Mouse (Mus musculus) ES-CJ7 (cell line): ENCODE data around the gene Dclre1a.
"Not testable (repeated sequence)": the region's sequence is repeated elsewhere in the genome, so short reads cannot be mapped to it uniquely, and the experiment has no call there.

ENCODE experiments used
- DNase-seq: peaks from one replicate; pipeline ENCODE4 v3.0.0; 2011; ENCODE audit warnings: low read depth, low spot score

Dclre1a gene

DNA sequence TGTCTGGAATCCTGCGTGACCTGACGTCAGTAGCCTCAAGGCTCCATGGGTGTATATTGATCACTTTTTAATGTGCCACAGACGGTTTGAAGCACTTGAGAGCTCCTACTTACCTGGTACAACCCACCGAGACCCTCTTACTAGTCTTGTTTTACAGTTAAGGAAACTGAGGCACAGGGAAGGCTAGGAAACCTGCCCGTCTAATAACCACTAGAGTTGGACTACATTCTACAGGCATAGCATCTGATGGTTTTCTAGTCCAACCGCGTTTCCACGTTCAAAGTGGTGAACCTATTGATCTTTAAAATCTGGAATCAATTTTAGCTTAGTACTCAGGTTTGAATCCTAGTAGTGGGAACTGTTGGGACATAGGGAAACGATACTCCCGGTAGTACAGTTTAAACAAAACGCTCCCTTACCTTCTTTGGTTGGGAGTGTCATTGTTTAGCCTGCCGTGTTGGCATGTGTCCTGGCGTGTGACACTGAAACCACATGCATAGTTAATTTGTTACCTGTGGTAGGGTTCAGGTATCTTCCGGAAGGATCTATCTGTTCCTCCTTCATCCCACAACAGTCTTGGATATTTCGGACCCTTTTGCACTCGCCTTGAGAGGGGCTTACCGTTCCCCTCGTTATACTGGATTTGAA lies 1.1 kb upstream of the Dclre1a start:
- DNase-seq, result no peak

- peak; percentile 75 for DNase-seq
Observed at GRCm38 (mm10) chr19:56548230-56549032, 409 bp upstream of the Dclre1a start, which contains the start of gene Nhlrc2. TSS of gene Nhlrc2 (plus strand) at chr19:56548261.

GRCm38 (mm10) chr19:56546031-56546430 lies 2.0 kb downstream of the Dclre1a start:
- no peak for DNase-seq

GRCm38 (mm10) chr19:56544681-56545388 lies 3.2 kb downstream of the Dclre1a start:
- DNase-seq, result no peak

GRCm38 (mm10) chr19:56543320-56543719 lies 4.7 kb downstream of the Dclre1a start:
- no peak for DNase-seq

- DNase-seq, result peak; percentile 22
Observed at GRCm38 (mm10) chr19:56535765-56536164, 12.3 kb downstream of the Dclre1a start.

DNA sequence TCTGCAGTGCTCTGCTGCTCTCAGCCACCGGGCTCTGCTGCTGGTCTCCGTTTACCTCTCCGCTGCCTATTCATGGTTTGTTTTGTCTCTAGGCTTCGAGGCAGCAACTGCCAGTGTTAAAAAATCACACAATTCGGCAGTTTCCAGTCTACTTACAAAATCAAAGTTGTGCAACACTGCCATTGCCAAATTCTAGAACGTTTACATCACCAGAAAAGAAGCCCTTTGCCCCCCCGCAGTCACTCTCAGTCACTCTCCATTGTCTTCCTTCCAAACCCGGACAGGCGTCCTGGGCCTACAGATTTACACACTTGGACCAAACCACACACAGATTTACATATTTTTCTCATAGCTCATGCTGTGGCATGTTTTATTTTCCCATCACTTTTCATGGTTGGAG lies 13.0 kb downstream of the Dclre1a start:
- no peak for DNase-seq

DNA sequence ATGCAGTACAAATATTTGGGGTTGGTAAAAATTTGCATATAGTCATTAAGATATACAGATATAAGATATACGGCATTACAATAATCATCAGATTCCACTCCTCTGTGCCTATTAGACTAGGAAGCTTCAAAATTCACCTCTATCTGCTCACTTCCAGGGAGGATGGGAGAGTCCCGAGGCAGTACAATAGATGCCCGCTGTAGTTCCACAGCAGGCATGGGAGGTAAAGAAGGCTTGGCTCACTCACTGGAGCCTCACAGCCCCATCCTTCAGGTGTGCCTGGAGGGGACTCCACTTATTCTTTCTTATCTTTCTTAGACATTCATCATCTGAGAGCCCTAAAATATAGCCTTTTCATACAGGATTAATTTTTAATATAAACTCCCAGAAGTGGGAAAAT lies 13.7 kb downstream of the Dclre1a start:
- no peak for DNase-seq

GRCm38 (mm10) chr19:56533291-56534071 lies 14.5 kb downstream of the Dclre1a start:
- DNase-seq, result no peak

- no peak for DNase-seq
Observed at GRCm38 (mm10) chr19:56531251-56531650, 16.8 kb downstream of the Dclre1a start.

- not testable (repeated sequence) for DNase-seq
Observed at GRCm38 (mm10) chr19:56530529-56530928, 17.5 kb downstream of the Dclre1a start.

DNA sequence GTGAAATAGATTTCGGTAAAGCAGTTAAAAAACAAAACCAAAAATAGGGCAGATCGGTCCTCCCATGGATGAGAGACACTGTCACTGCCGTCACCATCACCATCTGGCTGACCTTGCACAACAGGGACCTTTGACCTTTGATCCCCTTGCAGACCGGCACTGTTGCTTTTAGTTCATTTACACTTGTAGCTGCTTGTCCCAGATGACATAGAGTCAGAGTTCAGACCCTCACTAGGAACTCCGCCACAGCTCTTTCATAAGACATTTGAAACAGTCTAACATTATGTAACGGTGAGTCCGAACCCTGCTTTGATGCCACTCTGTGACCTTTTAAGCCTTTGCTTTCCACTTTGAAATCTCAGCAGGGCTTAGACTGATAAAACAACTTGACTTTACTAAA lies 28.6 kb downstream of the Dclre1a start:
- not testable (repeated sequence) for DNase-seq

DNA sequence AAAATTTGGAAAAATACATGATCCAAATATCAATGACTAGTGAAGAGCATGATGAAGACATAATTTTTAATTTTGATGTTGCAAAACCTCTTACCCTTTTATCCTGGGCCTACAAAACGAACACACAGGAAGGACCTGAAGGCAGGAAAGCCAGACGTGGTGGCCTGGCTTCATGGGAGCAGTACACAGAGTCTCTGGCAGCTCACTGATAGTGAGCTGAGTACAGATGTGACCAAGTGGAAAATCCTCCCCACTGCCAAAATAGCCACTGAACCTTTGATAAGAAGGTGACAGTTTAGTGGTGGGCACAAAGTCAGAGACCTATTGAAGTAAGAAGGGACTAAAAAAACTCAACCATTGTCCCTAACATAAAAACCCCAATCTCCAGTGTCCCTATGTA lies 34.5 kb downstream of the Dclre1a start:
- not testable (repeated sequence) for DNase-seq

- not testable (repeated sequence) for DNase-seq
Observed at GRCm38 (mm10) chr19:56511207-56511606, 36.8 kb downstream of the Dclre1a start.

DNA sequence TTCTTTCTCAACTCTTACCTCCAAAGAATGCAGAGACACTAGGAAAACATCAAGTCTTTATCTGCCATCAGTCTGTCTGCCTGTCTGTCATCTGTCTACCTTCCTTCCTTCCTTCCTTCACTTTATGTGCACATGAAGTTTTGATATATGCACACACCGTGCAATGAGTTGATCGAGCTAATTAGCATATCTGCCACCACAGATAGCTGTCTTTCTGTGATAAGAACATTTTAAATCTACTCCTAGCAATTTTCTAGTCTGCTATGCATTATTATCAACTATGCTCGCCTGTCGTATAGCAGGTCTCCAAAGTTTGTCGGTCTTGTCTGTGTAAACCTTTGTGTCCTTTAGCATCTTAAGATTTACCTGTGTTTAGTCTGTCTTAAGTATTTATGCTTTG lies 44.5 kb downstream of the Dclre1a start:
- DNase-seq, result not testable (repeated sequence)

- not testable (repeated sequence) for DNase-seq
Observed at GRCm38 (mm10) chr19:56503069-56503468, 45.0 kb downstream of the Dclre1a start.

DNA sequence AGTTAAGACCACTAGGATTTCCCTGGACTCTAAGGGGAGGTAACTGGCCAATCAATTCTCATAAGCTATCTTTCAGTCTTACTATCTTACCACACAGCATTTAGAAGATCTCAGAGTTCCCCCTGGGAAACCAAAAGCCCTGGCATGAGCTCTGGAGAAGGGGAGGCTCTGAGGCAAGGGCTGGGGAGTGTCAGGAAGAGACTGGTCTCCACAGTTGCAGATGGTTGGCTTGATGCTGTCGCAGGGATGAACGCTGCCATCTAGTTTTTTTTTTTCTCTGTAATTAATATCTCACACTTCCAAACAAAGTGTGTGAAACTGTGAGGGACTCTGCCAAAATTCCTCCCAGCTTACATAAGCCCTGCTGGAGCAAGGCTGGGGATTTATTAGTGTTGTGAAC lies 53.9 kb downstream of the Dclre1a start:
- not testable (repeated sequence) for DNase-seq

DNA sequence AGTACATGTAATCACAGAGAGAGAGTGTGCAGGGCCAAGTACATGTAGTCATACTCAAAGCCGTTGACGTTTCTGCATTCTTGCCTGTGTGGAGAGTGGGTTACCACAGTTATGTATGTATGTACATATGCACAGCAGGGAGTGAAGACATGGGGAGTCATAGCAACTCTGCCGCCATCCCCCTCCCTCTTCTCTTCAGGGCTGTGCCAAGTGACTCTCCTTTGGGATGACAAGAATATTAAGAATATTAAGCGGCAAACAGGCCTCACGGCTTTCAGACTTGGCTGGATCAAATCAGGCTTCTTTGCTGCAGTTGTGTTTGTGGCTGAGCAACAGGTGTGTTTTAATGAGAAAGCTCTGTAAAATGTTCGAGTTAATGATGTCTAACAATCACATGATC lies 58.4 kb downstream of the Dclre1a start:
- no peak for DNase-seq

GRCm38 (mm10) chr19:56487339-56487738 lies 60.7 kb downstream of the Dclre1a start:
- DNase-seq, result no peak

DNA sequence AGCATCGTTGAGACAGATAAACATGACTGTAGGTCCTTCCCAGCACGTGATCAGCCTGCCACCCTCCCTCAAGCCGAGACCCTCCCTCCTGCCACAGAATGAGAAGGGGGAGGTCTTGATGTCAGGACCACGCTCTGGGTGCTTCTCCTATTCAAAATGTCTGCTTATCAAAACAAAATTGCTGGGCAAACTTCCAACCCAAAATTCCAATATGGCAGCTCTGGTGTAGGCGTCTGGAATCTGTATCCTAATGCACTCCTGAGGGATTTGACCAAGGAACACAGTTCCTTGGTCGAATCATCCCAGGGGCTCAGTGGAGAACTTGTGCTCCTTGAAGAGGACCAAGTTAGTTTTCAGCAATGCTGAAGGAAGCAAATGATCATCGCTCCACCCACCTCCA lies 61.1 kb downstream of the Dclre1a start:
- DNase-seq, result no peak
